Mouse (Mus musculus) brain, embryonic 14.5 days (tissue): Measurements from ENCODE around the gene Pls1.

Experiments
- CTCF ChIP-seq: fragments of 200-500 bp; IDR thresholded peaks from 2 replicates; pipeline ENCODE4 v1.5.1; 2012; ENCODE audit warnings: inconsistent platforms, mild to moderate bottlenecking, moderate library complexity, borderline replicate concordance; ENCODE audit not compliant: insufficient read depth, insufficient read length; ENCODE audit errors: extremely low read depth
- POLR2A ChIP-seq: fragments of 200-500 bp; IDR thresholded peaks from 2 replicates; pipeline ENCODE4 v1.6.1; 2012; ENCODE audit warnings: mild to moderate bottlenecking, inconsistent platforms, borderline replicate concordance; ENCODE audit not compliant: poor library complexity, insufficient read depth, insufficient read length, severe bottlenecking; ENCODE audit errors: extremely low read depth

DNA sequence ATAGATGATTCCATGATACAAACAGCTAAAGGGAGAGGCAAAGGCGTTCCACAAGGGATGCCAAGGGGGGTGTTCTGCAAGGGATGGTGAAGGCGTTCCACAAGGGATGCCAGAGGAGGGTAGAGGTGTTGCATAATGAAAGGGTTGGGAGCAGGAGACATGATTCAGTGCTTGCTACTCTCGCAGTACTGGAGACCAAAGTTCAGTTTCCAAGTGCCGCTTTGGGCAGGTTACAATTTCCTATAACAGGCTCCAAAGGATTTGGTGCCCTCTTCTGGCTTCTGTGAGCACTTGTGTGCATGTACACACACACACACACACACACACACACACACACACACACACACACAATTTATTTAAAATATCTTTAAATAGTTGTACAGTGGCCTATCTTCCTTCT is 33.3 kb downstream of the Pls1 start:
- TF ChIP-seq POLR2A (no peak), CTCF (no peak)
